Mouse (Mus musculus) embryo, embryonic 11 days (tissue): ENCODE data around the gene Slain1.

Experiments used
- DNase-seq: peaks from one replicate; pipeline ENCODE4 v3.0.0-alpha.2; 2015

Gene Slain1

GRCm38 (mm10) chr14:103679395-103680217 is 29.6 kb downstream of the Slain1 start:
- DNase-seq, result no peak

DNA sequence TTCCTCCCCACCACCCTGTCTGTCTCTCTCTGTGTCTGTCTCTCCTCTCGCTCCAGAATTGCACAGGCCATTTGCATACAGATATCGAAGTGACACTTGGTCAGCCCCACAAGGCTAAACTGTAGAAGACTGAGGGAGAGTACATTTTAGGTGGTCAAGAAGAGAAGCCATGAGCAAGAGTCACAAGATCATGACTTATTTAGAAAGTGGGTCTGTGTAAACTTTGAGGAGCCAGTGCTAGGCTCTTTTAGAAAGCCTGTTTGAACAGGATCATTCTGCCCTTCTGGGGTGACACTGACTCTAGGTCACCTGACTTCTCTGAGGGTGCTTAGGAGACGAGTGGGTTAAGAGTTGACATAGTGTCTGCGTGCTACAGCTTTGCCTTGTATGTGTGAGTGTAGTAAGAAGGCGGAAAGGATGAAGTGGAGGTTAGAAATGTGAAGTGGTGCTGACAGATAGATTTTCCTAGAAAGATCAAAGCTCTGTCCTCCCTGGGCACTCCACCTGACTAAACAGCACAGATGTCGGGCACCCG is 30.3 kb downstream of the Slain1 start:
- DNase-seq, result no peak

- DNase-seq, result peak; percentile 22
Observed at GRCm38 (mm10) chr14:103682633-103683390, 32.8 kb downstream of the Slain1 start.

GRCm38 (mm10) chr14:103686994-103687393 is 37.0 kb downstream of the Slain1 start:
- no peak for DNase-seq

GRCm38 (mm10) chr14:103694295-103694694 is 44.3 kb downstream of the Slain1 start:
- peak; percentile 70 for DNase-seq

DNA sequence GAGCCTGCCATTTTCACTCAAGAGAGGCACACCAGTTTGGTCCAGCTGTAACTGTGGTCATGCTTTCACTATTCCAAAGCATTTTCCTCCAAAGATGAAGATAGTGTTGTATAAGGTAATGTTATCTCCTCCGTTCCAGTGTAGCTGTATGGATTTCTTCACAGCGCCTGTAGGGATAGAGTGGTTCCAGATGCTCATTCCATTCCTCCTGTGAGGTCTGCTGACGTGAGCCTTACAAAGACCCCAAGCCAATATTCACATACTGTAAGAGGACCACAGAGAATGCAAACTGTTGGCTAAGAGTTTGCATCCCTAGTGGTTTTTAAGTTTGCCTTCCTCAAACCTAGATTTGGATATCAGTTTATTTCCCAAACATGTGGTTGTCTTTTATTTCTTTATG is 45.6 kb downstream of the Slain1 start:
- no peak for DNase-seq

DNA sequence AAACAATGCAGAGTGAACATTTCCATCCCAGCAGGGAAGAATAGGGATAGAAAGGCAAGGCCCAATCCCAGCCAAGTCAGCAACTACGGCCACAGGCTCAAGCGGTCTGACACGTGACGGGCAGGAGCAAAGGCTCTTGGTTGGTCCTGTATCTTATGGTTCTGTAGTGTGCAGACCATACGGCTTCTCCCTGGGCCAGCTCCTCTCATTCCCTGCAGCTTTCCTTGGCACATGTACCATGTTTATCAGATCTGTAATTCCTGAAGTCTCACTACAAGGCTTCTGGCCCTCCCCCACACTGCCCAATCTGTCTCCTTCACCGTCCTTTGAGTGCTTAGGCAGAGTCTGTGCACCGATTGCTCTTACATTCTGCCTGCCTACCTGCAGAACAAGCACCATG is 47.1 kb downstream of the Slain1 start:
- no peak for DNase-seq

- no peak for DNase-seq
Observed at GRCm38 (mm10) chr14:103699308-103699707, 49.3 kb downstream of the Slain1 start.

- DNase-seq, result no peak
Observed at GRCm38 (mm10) chr14:103702516-103702915, 52.5 kb downstream of the Slain1 start.

GRCm38 (mm10) chr14:103704771-103705170 is 54.7 kb downstream of the Slain1 start:
- no peak for DNase-seq

DNA sequence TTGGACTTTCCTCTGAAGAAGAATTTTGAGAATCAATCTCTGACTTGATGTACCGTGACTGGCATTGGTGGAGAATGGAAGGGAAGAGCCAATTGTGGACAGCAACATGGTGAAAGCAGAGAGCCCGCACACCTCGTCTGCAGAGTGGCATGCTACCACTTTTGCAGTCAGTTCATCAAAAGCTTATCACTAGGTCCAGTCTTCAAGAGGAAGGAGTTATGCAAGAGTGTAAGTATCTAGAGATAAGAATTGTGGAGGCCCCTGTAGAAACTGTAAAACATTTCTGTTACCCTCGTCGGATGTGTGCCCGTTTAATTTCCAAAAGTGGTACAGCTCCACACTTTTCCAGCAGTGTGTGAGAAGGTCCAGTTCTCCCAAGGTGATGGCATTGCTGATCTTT is 56.3 kb downstream of the Slain1 start:
- DNase-seq, result no peak

DNA sequence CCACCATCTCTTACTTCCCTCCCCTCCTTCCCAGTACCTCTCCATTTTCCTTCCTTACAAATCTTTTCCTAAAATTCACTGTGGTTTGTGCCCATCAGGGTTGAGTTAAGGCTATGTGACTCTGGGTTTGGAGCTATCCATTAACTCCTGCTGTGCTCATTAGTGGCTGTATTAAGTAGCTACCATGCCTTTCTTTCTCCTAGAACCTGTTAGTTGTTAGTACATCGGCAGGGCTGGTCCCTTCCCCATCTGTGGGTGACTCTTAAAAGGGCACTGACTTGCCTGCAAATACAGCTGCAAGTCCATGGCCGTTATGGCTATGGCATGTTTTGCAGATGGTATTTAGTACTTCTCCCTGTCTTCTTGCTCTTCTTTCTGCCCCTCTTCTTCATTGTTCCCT is 58.6 kb downstream of the Slain1 start:
- DNase-seq, result no peak

DNA sequence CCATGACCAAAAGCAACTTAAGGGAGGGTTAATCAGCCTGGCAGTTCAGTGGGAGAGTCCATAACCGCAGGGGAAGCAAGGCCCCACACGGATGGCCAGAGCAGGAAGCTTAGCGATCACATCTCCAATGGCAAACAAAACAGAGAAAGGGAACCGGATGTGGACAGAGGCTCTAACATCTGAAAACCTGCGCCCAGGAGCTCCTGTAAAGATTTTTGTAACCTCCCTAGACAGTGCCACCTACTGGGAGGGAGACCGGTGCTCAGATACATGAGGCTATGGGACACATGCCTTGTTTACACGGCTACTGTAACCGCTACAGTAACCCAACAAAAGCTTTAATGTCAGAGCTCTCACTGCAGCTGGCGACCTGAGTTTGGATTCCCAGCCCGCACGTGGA is 59.2 kb downstream of the Slain1 start:
- no peak for DNase-seq

DNA sequence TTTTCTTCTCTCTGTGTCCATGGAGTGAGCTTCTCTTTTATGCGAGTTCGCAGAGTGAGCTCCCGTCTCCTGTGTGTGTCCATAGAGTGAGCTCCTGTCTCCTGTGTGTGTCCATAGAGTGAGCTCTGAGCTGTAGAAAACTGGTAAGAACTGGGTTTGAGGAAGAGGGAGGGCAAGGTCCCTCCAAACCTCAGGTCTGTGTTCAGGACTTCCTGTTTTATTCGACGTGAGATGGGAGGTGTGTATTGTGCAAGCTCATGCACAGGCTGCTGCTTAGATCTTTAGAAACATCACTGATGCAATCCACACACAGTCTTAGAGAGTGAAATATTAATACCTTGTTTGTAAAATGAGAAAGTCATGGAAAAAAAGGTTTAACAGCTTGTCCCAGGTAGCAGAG is 63.0 kb downstream of the Slain1 start:
- DNase-seq, result no peak

DNA sequence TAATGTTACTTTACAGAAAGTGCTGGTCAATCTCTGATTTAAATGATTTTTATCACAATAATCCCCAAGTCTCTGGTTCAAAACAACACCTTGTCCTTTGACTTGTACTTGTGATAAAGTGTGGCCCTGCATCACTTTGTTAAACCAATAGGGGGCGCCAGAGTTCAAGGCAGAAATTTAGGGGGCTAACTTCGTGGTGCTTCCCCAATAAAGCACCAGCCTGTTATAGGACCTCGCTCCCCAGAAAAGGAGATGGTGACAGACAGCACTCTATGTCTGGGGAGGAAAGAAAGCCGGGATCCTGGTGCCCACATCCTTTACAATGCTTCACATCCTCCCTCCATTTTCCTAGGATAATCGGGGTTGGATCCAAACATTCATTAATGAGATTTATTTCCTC is 67.5 kb downstream of the Slain1 start:
- DNase-seq, result no peak

- no peak for DNase-seq
Observed at GRCm38 (mm10) chr14:103717979-103718378, 68.0 kb downstream of the Slain1 start.

GRCm38 (mm10) chr14:103718393-103718792 is 68.4 kb downstream of the Slain1 start:
- DNase-seq, result no peak

DNA sequence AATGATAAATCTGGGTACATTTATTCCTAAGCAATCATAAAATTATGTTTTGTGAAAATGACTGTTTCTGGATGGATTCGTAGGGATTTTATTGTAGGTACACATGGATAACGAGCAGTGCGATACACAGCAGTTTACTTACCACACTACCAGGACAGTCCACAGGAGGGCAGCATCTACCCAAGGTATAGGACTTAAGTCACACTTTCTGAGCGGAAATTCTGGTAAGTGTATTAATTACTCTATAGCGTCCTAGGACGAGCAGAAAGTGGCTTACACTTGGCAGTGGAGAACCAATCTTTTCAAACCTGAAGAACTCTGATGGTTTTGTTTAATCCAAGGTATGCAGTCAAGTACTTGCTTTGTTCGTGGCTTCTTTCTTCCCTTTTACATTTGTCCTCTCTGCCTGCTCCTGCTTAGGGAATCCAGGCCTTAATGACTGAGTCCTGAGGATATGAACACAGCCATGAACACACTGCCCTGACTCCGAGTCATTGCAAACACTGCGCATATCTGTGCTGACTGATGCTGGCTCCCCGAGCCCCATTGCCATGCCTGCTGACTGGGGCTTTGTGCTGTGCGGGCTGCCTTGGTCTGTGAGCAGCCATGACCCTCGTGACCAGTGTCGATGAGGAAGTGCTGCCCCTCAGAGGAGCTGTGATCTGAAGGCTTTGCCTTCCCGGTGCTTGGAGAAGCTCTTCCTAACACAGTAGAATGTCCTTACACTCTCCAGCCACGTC is 69.0 kb downstream of the Slain1 start:
- peak; percentile 93 for DNase-seq

DNA sequence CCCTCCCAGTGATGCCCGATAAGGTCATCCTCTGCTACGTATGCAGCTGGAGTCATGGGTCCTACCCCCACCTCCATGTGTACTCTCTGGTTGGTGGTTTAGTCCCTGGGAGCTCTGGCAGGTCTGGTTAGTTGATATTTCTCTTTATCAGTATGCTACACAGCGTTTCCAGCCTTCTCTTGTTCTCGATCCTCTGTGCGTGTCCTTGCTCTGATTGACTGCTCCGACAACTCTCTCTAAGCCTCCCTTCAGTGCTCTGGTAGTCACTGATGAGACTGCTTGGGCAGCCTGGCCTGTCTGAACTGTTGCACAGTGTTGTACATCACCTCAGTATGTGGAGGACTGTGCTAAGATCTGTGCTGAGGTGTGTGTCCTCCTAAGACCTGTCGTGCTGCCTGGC is 70.1 kb downstream of the Slain1 start:
- no peak for DNase-seq

- peak; percentile 83 for DNase-seq
Observed at GRCm38 (mm10) chr14:103720637-103721355, 70.8 kb downstream of the Slain1 start.

GRCm38 (mm10) chr14:103723314-103723713 is 73.3 kb downstream of the Slain1 start:
- no peak for DNase-seq

- DNase-seq, result no peak
Observed at GRCm38 (mm10) chr14:103723841-103724240, 73.8 kb downstream of the Slain1 start.

GRCm38 (mm10) chr14:103728506-103728905 is 78.5 kb downstream of the Slain1 start:
- DNase-seq, result no peak
